30 mouse cellular contexts compared by ENCODE assay signal in the genomic region with DNA sequence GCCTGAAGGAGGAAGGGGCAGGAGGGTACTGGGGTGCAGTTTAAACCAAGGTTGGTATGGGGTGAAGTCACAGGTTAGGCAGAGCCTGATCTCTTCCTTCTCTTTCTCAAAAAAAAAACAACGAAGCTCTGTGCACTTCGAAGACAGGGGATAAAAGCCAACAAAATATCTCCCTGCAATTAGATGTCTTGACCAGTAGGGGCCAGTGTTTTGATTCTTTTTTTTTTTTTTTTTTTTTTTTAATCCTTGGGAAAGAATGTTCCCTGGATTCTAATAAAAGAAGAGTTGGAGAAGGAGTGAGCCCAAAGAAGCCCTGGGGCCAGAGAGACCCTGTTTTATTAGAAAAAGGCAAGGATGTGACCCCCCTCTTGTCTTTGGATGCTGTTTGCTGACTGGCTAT. TPM values are rescaled to one million over a fixed set of nuclear protein-coding genes. Genes with fewer than 3 reads are reported as not detected.
DNase-seq lines count a peak whose midpoint lies in the region; ATAC-seq and TF ChIP-seq lines count a peak whose summit lies in the region.
"Had no signal": no experiment of that assay in that cellular context is flagged by ENCODE, and none has a peak within 500 bp of the region (broad histone marks: within the 10 kb centered on the region; RNA-seq: fewer than 3 reads in every experiment).

No protein-coding gene starts in this region.

- TF ChIP-seq POLR2A in brain, embryonic 14.5 days (IDR thresholded peaks at IDR 0.05; ENCODE audit: borderline replicate concordance, extremely low read depth, insufficient read depth, insufficient read length, poor library complexity, severe bottlenecking), result no peak

- WGBS in forebrain, postnatal 0 days, result 76% methylated on average over 2 of the region's 2 CpGs
- 75% methylated on average over 2 of the region's 2 CpGs for WGBS in forebrain, embryonic 13.5 days
- 66% methylated on average over 2 of the region's 2 CpGs for WGBS in kidney, postnatal 0 days
- 64% methylated on average over 2 of the region's 2 CpGs for WGBS in lung, embryonic 14.5 days

- no peak for DNase-seq in forebrain, postnatal 0 days
- no peak for DNase-seq in kidney, postnatal 0 days (ENCODE audit: low spot score)
- DNase-seq in kidney, postnatal 10 days, result no peak
- no peak for DNase-seq in lung, embryonic 14.5 days
- no peak for DNase-seq in lung, postnatal 25 days (ENCODE audit: low spot score)
- no peak for DNase-seq in brain, embryonic 14.5 days (ENCODE audit: low read depth)
- DNase-seq: adrenal gland, adult 8-10 months; cerebellum, adult 2 months; cerebellum, postnatal 25 days; gastrocnemius, postnatal 14 days; heart, postnatal 4 days; lung, postnatal 36 days; thymus, postnatal 14 days had no signal

- H3K27ac ChIP-seq in forebrain, postnatal 0 days (ENCODE audit: low read depth, low read length), result no peak overlapping the region
- H3K27ac ChIP-seq in forebrain, embryonic 13.5 days, result no peak overlapping the region
- H3K27ac ChIP-seq in kidney, postnatal 0 days, result no peak overlapping the region
- no peak overlapping the region for H3K27ac ChIP-seq in lung, embryonic 14.5 days (ENCODE audit: low read depth)
- H3K27ac ChIP-seq: embryonic facial prominence, embryonic 12.5 days; hindbrain, embryonic 15.5 days; intestine, embryonic 15.5 days; limb, embryonic 12.5 days; midbrain, embryonic 15.5 days had no signal

- no peaks in the 10 kb centered on the region for H3K9me3 ChIP-seq in forebrain, postnatal 0 days (ENCODE audit: low read length)
- peaks cover 8% of the 10 kb centered on the region; the same call in 1 of the 2 replicates for H3K9me3 ChIP-seq in forebrain, embryonic 13.5 days (replicated peaks)
- 0 out of 2 replicates have a peak, but pooled peaks cover 4% of the 10 kb centered on the region for H3K9me3 ChIP-seq in kidney, postnatal 0 days (replicated peaks; ENCODE audit: low read length)
- no peaks in the 10 kb centered on the region for H3K9me3 ChIP-seq in lung, embryonic 14.5 days (ENCODE audit: low read depth, low read length)
- H3K9me3 ChIP-seq: hindbrain, embryonic 15.5 days; intestine, embryonic 15.5 days; midbrain, embryonic 15.5 days had no signal

- no peak overlapping the region for H3K4me2 ChIP-seq in forebrain, postnatal 0 days (ENCODE audit: low read depth)
- H3K4me2 ChIP-seq in forebrain, embryonic 13.5 days, result no peak overlapping the region
- no peak overlapping the region for H3K4me2 ChIP-seq in kidney, postnatal 0 days (ENCODE audit: low read length)
- H3K4me2 ChIP-seq in lung, embryonic 14.5 days, result no peak overlapping the region
- H3K4me2 ChIP-seq: embryonic facial prominence, embryonic 12.5 days; hindbrain, embryonic 15.5 days; intestine, embryonic 15.5 days; limb, embryonic 12.5 days; midbrain, embryonic 15.5 days had no signal

- H3K4me3 ChIP-seq in forebrain, postnatal 0 days (ENCODE audit: low read depth, low read length), result no peak overlapping the region
- H3K4me3 ChIP-seq in forebrain, embryonic 13.5 days, result no peak overlapping the region
- H3K4me3 ChIP-seq in kidney, postnatal 0 days (replicated peaks; ENCODE audit: low read depth, low read length), result no peak overlapping the region
- no peak overlapping the region for H3K4me3 ChIP-seq in lung, embryonic 14.5 days (ENCODE audit: low read depth, low read length)
- H3K4me3 ChIP-seq: embryonic facial prominence, embryonic 12.5 days; erythroblast, embryonic 14.5 days; hindbrain, embryonic 15.5 days; intestine, embryonic 15.5 days; limb, embryonic 12.5 days; midbrain, embryonic 15.5 days had no signal

- no peak overlapping the region for H3K9ac ChIP-seq in forebrain, postnatal 0 days
- H3K9ac ChIP-seq in forebrain, embryonic 13.5 days, result no peak overlapping the region
- no peak overlapping the region for H3K9ac ChIP-seq in kidney, postnatal 0 days (ENCODE audit: low read depth, low read length)
- no peak overlapping the region for H3K9ac ChIP-seq in lung, embryonic 14.5 days
- H3K9ac ChIP-seq: embryonic facial prominence, embryonic 12.5 days; hindbrain, embryonic 15.5 days; intestine, embryonic 15.5 days; limb, embryonic 12.5 days; midbrain, embryonic 15.5 days had no signal

- peak; percentile 34; the same call in 1 of the 2 replicates for TF ChIP-seq CTCF in forebrain, postnatal 0 days (IDR thresholded peaks at IDR 0.05; ENCODE audit: low read depth)
- peak; percentile 50 for TF ChIP-seq CTCF in kidney, postnatal 0 days (IDR thresholded peaks at IDR 0.05; ENCODE audit: low read depth)
- TF ChIP-seq CTCF in lung, embryonic 14.5 days (IDR thresholded peaks at IDR 0.05; ENCODE audit: low read depth), result peak; percentile 42; the same call in 1 of the 2 replicates
- peak; percentile 13; the same call in 1 of the 2 replicates for TF ChIP-seq CTCF in brain, embryonic 14.5 days (IDR thresholded peaks at IDR 0.05; ENCODE audit: borderline replicate concordance, extremely low read depth, insufficient read depth, insufficient read length)

- peaks cover 9% of the 10 kb centered on the region; the same call in 1 of the 2 replicates for H3K27me3 ChIP-seq in forebrain, postnatal 0 days (ENCODE audit: insufficient read depth, low read length)
- H3K27me3 ChIP-seq in forebrain, embryonic 13.5 days, result peaks cover 13% of the 10 kb centered on the region; the same call in 1 of the 2 replicates
- peaks cover 4% of the 10 kb centered on the region for H3K27me3 ChIP-seq in kidney, postnatal 0 days (ENCODE audit: insufficient read depth, low read length)
- peaks cover 8% of the 10 kb centered on the region for H3K27me3 ChIP-seq in lung, embryonic 14.5 days (ENCODE audit: insufficient read depth, low read length)
- H3K27me3 ChIP-seq: hindbrain, embryonic 15.5 days; midbrain, embryonic 15.5 days had no signal

- no peaks in the 10 kb centered on the region for H3K36me3 ChIP-seq in forebrain, postnatal 0 days (ENCODE audit: insufficient read depth)
- H3K36me3 ChIP-seq in forebrain, embryonic 13.5 days (ENCODE audit: poor library complexity, severe bottlenecking), result no peaks in the 10 kb centered on the region
- H3K36me3 ChIP-seq in kidney, postnatal 0 days (ENCODE audit: insufficient read depth, low read length), result no peaks in the 10 kb centered on the region
- H3K36me3 ChIP-seq in lung, embryonic 14.5 days (ENCODE audit: insufficient read depth), result no peaks in the 10 kb centered on the region
- H3K36me3 ChIP-seq: embryonic facial prominence, embryonic 12.5 days; hindbrain, embryonic 15.5 days; intestine, embryonic 15.5 days; limb, embryonic 12.5 days; midbrain, embryonic 15.5 days had no signal

- no peaks in the 10 kb centered on the region for H3K4me1 ChIP-seq in forebrain, postnatal 0 days (ENCODE audit: insufficient read depth)
- H3K4me1 ChIP-seq in forebrain, embryonic 13.5 days, result no peaks in the 10 kb centered on the region
- no peaks in the 10 kb centered on the region for H3K4me1 ChIP-seq in kidney, postnatal 0 days (replicated peaks; ENCODE audit: insufficient read depth, low read length)
- no peaks in the 10 kb centered on the region for H3K4me1 ChIP-seq in lung, embryonic 14.5 days (ENCODE audit: insufficient read depth)
- H3K4me1 ChIP-seq: embryonic facial prominence, embryonic 12.5 days; hindbrain, embryonic 15.5 days; intestine, embryonic 15.5 days; limb, embryonic 12.5 days; midbrain, embryonic 15.5 days had no signal

- ATAC-seq in forebrain, postnatal 0 days, result no peak
- no peak for ATAC-seq in forebrain, embryonic 13.5 days
- no peak for ATAC-seq in kidney, postnatal 0 days (replicated peaks; ENCODE audit: low FRiP score, low read depth)
- no peak for ATAC-seq in lung, embryonic 14.5 days (ENCODE audit: insufficient read depth)
- no peak for ATAC-seq in megakaryocyte-erythroid progenitor cell, adult 5-6 weeks (replicated peaks; ENCODE audit: low FRiP score, low TSS enrichment, poor library complexity, severe bottlenecking)
- ATAC-seq: activated CD4-positive, CD25-positive, alpha-beta regulatory T cell, adult 4 months; forebrain, embryonic 14.5 days; intestine, embryonic 15.5 days; midbrain, embryonic 15.5 days had no signal

RNA-seq across cellular contexts. Expression of gene Atp8b3, which starts 19.6 kb away (rescaled TPM):
- 0.05 and 0.38 TPM in 2 replicates for total RNA-seq in forebrain, postnatal 0 days (2014; rRNA removed)
- polyA plus RNA-seq in forebrain, postnatal 0 days (2015; fragmentation: Nextera tagmentation; extraction: Ambion mirVana), result 0.16 and 0.46 TPM in 2 replicates
- polyA plus RNA-seq in forebrain, embryonic 13.5 days (2015; fragmentation: Nextera tagmentation; extraction: Ambion mirVana), result 0.33 and 0.36 TPM in 2 replicates
- 0.09 and 0.16 TPM in 2 replicates for polyA plus RNA-seq in kidney, postnatal 0 days (2015; fragmentation: Nextera tagmentation; extraction: Ambion mirVana)
- 0.09 and 0.14 TPM in 2 replicates for polyA plus RNA-seq in lung, embryonic 14.5 days (2014; fragmentation: Nextera tagmentation; extraction: Ambion mirVana)
- polyA plus RNA-seq in brain, embryonic 14.5 days (2012; rRNA removed), result 0.76 and 0.86 TPM in 2 replicates
- not detected in 2 replicates for total RNA-seq in megakaryocyte-erythroid progenitor cell, adult 5-6 weeks (2014; fragmentation: Nextera tagmentation)
- total RNA-seq in megakaryocyte-erythroid progenitor cell, adult 5-6 weeks (2017), result not detected in 2 replicates
- total RNA-seq: gastrocnemius, postnatal 14 days; heart, adult 8-10 months; heart, postnatal 4 days had no signal
- polyA plus RNA-seq: activated CD4-positive, CD25-positive, alpha-beta regulatory T cell, adult 4 months; liver, embryonic 16.5 days had no signal

RNA-seq across cellular contexts. Expression of gene Onecut3, which starts 24.7 kb away (rescaled TPM):
- 0.62 and 1.9 TPM in 2 replicates for total RNA-seq in forebrain, postnatal 0 days (2014; rRNA removed)
- polyA plus RNA-seq in forebrain, postnatal 0 days (2015; fragmentation: Nextera tagmentation; extraction: Ambion mirVana), result 0.03 and 0.18 TPM in 2 replicates
- 0.35 and 0.57 TPM in 2 replicates for polyA plus RNA-seq in forebrain, embryonic 13.5 days (2015; fragmentation: Nextera tagmentation; extraction: Ambion mirVana)
- not detected in 2 replicates for polyA plus RNA-seq in kidney, postnatal 0 days (2015; fragmentation: Nextera tagmentation; extraction: Ambion mirVana)
- polyA plus RNA-seq in lung, embryonic 14.5 days (2014; fragmentation: Nextera tagmentation; extraction: Ambion mirVana), result not detected in 2 replicates
- 5.0 and 10.9 TPM in 2 replicates for polyA plus RNA-seq in brain, embryonic 14.5 days (2012; rRNA removed)
- not detected in 2 replicates for total RNA-seq in megakaryocyte-erythroid progenitor cell, adult 5-6 weeks (2014; fragmentation: Nextera tagmentation)
- not detected in 2 replicates for total RNA-seq in megakaryocyte-erythroid progenitor cell, adult 5-6 weeks (2017)
- total RNA-seq: adrenal gland, adult 8-10 months; gastrocnemius, postnatal 14 days; layer of hippocampus, postnatal 25 days; left cerebral cortex, postnatal 10 days had no signal
- polyA plus RNA-seq: activated CD4-positive, CD25-positive, alpha-beta regulatory T cell, adult 4 months; erythroblast, embryonic 14.5 days; heart, embryonic 14.5 days; kidney, embryonic 16.5 days; limb, embryonic 12.5 days; spleen, adult 2 months had no signal

RNA-seq across cellular contexts. Expression of gene Rexo1, which starts 42.1 kb away (rescaled TPM):
- 40.3 and 41.9 TPM in 2 replicates for total RNA-seq in forebrain, postnatal 0 days (2014; rRNA removed)
- polyA plus RNA-seq in forebrain, postnatal 0 days (2015; fragmentation: Nextera tagmentation; extraction: Ambion mirVana), result 27.9 and 30.5 TPM in 2 replicates
- polyA plus RNA-seq in forebrain, embryonic 13.5 days (2015; fragmentation: Nextera tagmentation; extraction: Ambion mirVana), result 27.5 and 30.8 TPM in 2 replicates
- polyA plus RNA-seq in kidney, postnatal 0 days (2015; fragmentation: Nextera tagmentation; extraction: Ambion mirVana), result 16.8 and 17.3 TPM in 2 replicates
- polyA plus RNA-seq in lung, embryonic 14.5 days (2014; fragmentation: Nextera tagmentation; extraction: Ambion mirVana), result 27.8 and 34.5 TPM in 2 replicates
- 59.9 and 72.0 TPM in 2 replicates for polyA plus RNA-seq in brain, embryonic 14.5 days (2012; rRNA removed)
- total RNA-seq in megakaryocyte-erythroid progenitor cell, adult 5-6 weeks (2014; fragmentation: Nextera tagmentation), result 52.1 and 57.1 TPM in 2 replicates
- total RNA-seq in megakaryocyte-erythroid progenitor cell, adult 5-6 weeks (2017), result 9.8 and 15.3 TPM in 2 replicates

RNA-seq across cellular contexts. Expression of gene Klf16, which starts 57.8 kb away (rescaled TPM):
- total RNA-seq in forebrain, postnatal 0 days (2014; rRNA removed), result 17.9 and 18.7 TPM in 2 replicates
- polyA plus RNA-seq in forebrain, postnatal 0 days (2015; fragmentation: Nextera tagmentation; extraction: Ambion mirVana), result 13.3 and 14.1 TPM in 2 replicates
- polyA plus RNA-seq in forebrain, embryonic 13.5 days (2015; fragmentation: Nextera tagmentation; extraction: Ambion mirVana), result 6.6 and 7.5 TPM in 2 replicates
- 8.1 and 8.8 TPM in 2 replicates for polyA plus RNA-seq in kidney, postnatal 0 days (2015; fragmentation: Nextera tagmentation; extraction: Ambion mirVana)
- polyA plus RNA-seq in lung, embryonic 14.5 days (2014; fragmentation: Nextera tagmentation; extraction: Ambion mirVana), result 9.5 and 11.8 TPM in 2 replicates
- 12.2 and 15.9 TPM in 2 replicates for polyA plus RNA-seq in brain, embryonic 14.5 days (2012; rRNA removed)
- total RNA-seq in megakaryocyte-erythroid progenitor cell, adult 5-6 weeks (2014; fragmentation: Nextera tagmentation), result 21.0 and 24.9 TPM in 2 replicates
- total RNA-seq in megakaryocyte-erythroid progenitor cell, adult 5-6 weeks (2017), result 7.2 and 14.6 TPM in 2 replicates
